Mouse (Mus musculus) cerebellum, adult 18-20 months (tissue): Measurements from ENCODE around the gene Htatip2.
A peak's percentile ranks its signal among the peaks of the same experiment; 100 is the strongest.

Source experiments
- DNase-seq, 2 experiments: peaks; one replicate each; pipeline ENCODE4 v3.0.0; 2021

Gene Htatip2

GRCm38 (mm10) chr7:49758934-49759571 lies at the start of gene Htatip2:
Htatip2 (plus strand) TSS chr7:49759115.
- DNase-seq = peak; percentile 22 to 35

GRCm38 (mm10) chr7:49709381-49710021 lies 49.4 kb upstream of the Htatip2 start:
- DNase-seq = no peak

GRCm38 (mm10) chr7:49717942-49718733 lies 40.8 kb upstream of the Htatip2 start:
- no peak for DNase-seq

DNA sequence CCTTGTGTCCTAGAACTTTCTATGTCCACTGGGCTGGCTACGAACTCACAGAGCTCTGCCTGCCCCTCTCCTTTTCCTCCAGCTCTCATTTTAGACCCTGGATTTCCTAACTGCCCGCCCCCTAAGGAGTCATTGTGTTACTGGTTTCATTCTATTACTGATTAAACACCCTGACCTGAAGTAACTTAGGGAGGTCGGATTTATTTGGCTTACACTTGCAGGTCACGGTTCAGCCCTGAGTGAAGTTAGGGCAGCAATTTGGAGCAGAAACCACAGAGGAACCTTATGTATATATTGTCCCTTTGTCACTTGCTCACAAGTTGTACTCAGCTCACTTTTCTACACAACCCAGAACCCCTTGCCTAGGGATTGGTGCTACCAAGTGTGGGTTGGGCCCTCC lies 24.6 kb upstream of the Htatip2 start:
- no peak for DNase-seq

DNA sequence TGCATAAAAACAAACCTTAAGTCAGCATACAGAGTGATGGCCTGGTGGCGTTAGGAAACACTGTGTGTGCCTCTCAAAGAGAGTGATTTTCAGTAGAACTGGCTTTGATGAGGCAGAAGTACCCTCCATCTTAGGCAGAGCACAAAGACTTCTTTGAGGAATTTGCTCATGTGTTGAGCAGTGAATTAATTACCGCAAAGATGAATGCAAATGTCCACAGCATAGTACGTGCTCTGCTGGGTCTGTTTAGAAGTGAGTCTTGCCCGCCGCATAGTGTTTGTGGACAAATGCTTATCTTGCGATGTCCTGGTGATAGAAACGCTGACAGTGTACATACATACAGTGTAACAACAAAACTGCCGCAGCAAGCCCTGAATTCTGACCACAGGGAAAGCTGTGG lies 19.5 kb upstream of the Htatip2 start:
- no peak for DNase-seq

- no peak for DNase-seq
Observed at GRCm38 (mm10) chr7:49741474-49741873, 17.4 kb upstream of the Htatip2 start.

DNA sequence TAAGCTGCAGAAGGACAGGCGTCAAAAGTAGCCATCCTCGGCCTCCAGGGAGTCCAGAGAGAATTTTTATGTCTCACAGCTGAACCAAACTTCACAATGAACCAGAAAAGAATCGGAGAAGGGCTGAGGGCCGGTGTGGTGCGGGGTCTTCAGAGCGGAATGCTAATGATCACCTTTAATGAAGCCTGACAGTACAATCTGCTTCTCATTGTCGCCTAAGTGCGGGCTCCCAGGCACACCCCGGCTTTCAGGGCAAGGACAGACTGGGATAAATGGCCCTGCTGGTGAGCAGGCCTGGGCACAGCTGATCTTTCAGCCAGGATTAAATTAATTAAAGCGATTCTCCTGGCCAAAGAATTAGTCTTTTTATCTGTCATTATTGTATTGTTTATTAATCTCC lies 17.0 kb upstream of the Htatip2 start:
- no peak for DNase-seq

GRCm38 (mm10) chr7:49751148-49751547 lies 7.8 kb upstream of the Htatip2 start:
- DNase-seq = peak; percentile 19 to 28

GRCm38 (mm10) chr7:49752730-49753506 lies 6.0 kb upstream of the Htatip2 start:
- peak; percentile 13 to 16 for DNase-seq

GRCm38 (mm10) chr7:49754767-49755166 lies 4.1 kb upstream of the Htatip2 start:
- DNase-seq = peak; percentile 51 to 66

- no peak for DNase-seq
Observed at GRCm38 (mm10) chr7:49762605-49763004, 3.7 kb downstream of the Htatip2 start.

GRCm38 (mm10) chr7:49764011-49764716 lies 5.2 kb downstream of the Htatip2 start:
- no peak for DNase-seq

GRCm38 (mm10) chr7:49766166-49766565 lies 7.3 kb downstream of the Htatip2 start:
- no peak for DNase-seq

- DNase-seq = no peak
Observed at GRCm38 (mm10) chr7:49768509-49768908, 9.6 kb downstream of the Htatip2 start.

GRCm38 (mm10) chr7:49774396-49774795 lies 15.5 kb downstream of the Htatip2 start:
- DNase-seq = no peak

GRCm38 (mm10) chr7:49777585-49777984 lies 18.7 kb downstream of the Htatip2 start:
- DNase-seq = no peak

GRCm38 (mm10) chr7:49778114-49778901 lies 19.4 kb downstream of the Htatip2 start, which contains the start of gene Prmt3:
Prmt3 (plus strand) TSS chr7:49778346.
- DNase-seq = peak; percentile 97 to 99

DNA sequence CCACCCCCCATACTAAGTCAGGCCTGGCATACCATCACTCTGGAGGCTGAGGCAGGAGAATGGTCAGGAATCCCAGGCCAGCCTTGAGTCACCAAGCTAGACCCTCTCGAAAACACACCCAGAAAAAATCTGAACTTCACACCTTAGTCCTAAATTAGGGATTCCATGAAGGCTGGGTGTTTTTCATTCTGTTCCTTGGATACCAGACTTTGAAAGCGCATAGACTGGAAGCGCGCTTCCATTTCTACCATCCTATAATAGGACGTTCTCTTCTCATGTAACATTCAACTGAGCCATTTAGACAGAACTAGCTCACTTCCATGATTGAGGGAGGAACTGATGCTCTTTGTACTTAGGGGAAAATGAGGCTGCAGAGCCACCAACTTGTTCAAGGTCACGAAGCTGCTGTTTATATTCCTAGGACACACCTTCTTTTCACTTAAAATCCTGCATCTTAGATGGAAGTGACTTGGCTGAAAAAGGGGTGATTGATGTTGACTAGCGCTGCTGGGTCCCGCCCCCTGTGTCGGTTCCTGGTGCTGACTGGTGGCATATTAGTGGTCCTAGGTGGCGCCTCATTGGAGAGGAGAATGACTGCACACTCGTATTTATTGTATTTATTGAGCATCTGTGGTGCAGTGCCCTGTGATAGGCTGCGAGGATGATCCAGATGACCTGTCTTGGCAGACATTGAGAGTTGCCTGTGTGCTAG lies 20.1 kb downstream of the Htatip2 start:
- DNase-seq = peak in 1 of 2 experiments; percentile 13

GRCm38 (mm10) chr7:49783017-49783416 lies 24.1 kb downstream of the Htatip2 start:
- no peak for DNase-seq

DNA sequence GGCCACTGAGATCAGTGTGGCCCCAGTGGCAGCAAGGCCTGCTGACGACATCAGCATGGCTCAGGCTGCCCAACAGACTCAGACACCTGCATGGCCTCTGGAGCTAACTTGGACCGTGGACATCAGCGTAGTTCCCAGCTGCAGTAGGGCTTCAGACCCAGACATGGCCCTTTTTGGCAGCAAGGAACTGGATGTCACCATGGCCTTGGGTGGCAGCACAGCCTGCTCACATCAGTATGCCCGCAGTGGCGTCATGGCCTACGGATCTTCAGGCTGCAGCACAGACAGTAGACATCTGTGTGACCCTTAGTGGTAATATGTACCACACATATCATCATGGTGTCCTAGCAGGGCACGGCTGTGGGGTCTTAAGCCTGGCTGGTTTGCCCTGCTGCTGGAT lies 26.2 kb downstream of the Htatip2 start:
- no peak for DNase-seq
